Mouse (Mus musculus) CH12.LX (cell line): Measurements from ENCODE around the gene Atp13a2. TPM values are rescaled to one million over a fixed set of nuclear protein-coding genes. Genes with fewer than 3 reads are reported as not detected.

ENCODE experiments used
- DNase-seq: peaks from one replicate; pipeline ENCODE4 v3.0.0-alpha.2; 2013; ENCODE audit errors: extremely low read depth
- H3K27ac ChIP-seq: 2 replicates; pipeline ENCODE4 v1.5.1; 2012; ENCODE audit warnings: low read depth, mild to moderate bottlenecking, control low read depth, moderate library complexity; ENCODE audit not compliant: insufficient read depth
- H3K27me3 ChIP-seq: replicated peaks from 2 replicates; pipeline ENCODE3; 2012; ENCODE audit warnings: inconsistent platforms
- H3K36me3 ChIP-seq, 2 experiments: replicated peaks in 1 of 2; 2 replicates each; pipeline versions ENCODE3 to v1.6.1; 2012; ENCODE audit warnings: inconsistent platforms in 1 of 2, low read length in 1 of 2, mild to moderate bottlenecking in 1 of 2, mixed read lengths in 1 of 2, moderate library complexity in 1 of 2; ENCODE audit not compliant: control insufficient read depth in 1 of 2, insufficient read depth in 1 of 2
- H3K4me1 ChIP-seq, 2 experiments: 2 replicates each; pipeline ENCODE4 v1.6.1; 2012; ENCODE audit warnings: inconsistent platforms in 1 of 2, moderate library complexity in 1 of 2; ENCODE audit not compliant: insufficient read depth in 2 of 2, control insufficient read depth in 1 of 2
- H3K4me2 ChIP-seq: 2 replicates; pipeline ENCODE4 v1.6.1; 2012; ENCODE audit warnings: low read depth, mild to moderate bottlenecking, control low read depth; ENCODE audit not compliant: poor library complexity, insufficient read depth, severe bottlenecking
- H3K4me3 ChIP-seq, 3 experiments: fragments of 150-350 bp in 1 of 3; sonication (generic) in 1 of 3; replicated peaks in 1 of 3; 2 replicates each; pipeline versions ENCODE3 to v1.5.1; 2011 to 2012; ENCODE audit warnings: low read depth in 2 of 3, low read length in 2 of 3, mild to moderate bottlenecking in 2 of 3, moderate library complexity in 2 of 3, control low read depth in 1 of 3, improper control_type of control experiment in 1 of 3, inconsistent platforms in 1 of 3, mixed read lengths in 1 of 3; ENCODE audit not compliant: poor library complexity in 1 of 3
- H3K79me2 ChIP-seq: replicated peaks from 2 replicates; pipeline ENCODE4 v1.6.1; 2012; ENCODE audit warnings: mild to moderate bottlenecking, moderate library complexity; ENCODE audit not compliant: control insufficient read depth, poor library complexity, insufficient read depth, severe bottlenecking; ENCODE audit errors: extremely low read depth
- H3K9ac ChIP-seq: 2 replicates; pipeline ENCODE4 v1.6.1; 2012; ENCODE audit warnings: low read depth, mild to moderate bottlenecking, control low read depth, moderate library complexity; ENCODE audit not compliant: insufficient read depth
- H3K9me3 ChIP-seq: replicated peaks from 2 replicates; pipeline ENCODE3; 2012; ENCODE audit warnings: low read length, inconsistent platforms, mixed read lengths
- CHD1 ChIP-seq: IDR thresholded peaks from 2 replicates; pipeline ENCODE4 v1.6.1; 2012; ENCODE audit warnings: low read depth, low read length, improper control_type of control experiment, inconsistent platforms
- CHD2 ChIP-seq: IDR thresholded peaks from 2 replicates; pipeline ENCODE4 v1.6.1; 2011; ENCODE audit warnings: low read length, improper control_type of control experiment
- EP300 ChIP-seq: IDR thresholded peaks from 2 replicates; pipeline ENCODE4 v1.6.1; 2011; ENCODE audit warnings: low read length, improper control_type of control experiment
- HCFC1 ChIP-seq: IDR thresholded peaks from 2 replicates; pipeline ENCODE4 v1.6.1; 2012; ENCODE audit warnings: low read depth, mild to moderate bottlenecking, inconsistent platforms, low read length, improper control_type of control experiment
- IRF4 ChIP-seq: IDR thresholded peaks from 2 replicates; pipeline ENCODE4 v1.6.1; 2014; ENCODE audit warnings: low read depth, mild to moderate bottlenecking, inconsistent platforms, low read length, improper control_type of control experiment
- JUN ChIP-seq: IDR thresholded peaks from 2 replicates; pipeline ENCODE4 v1.6.1; 2011; ENCODE audit warnings: low read depth, mild to moderate bottlenecking, low read length, improper control_type of control experiment, moderate library complexity; ENCODE audit not compliant: insufficient read depth
- KAT2A ChIP-seq: IDR thresholded peaks from 2 replicates; pipeline ENCODE4 v1.6.1; 2012; ENCODE audit warnings: low read length, improper control_type of control experiment, inconsistent platforms; ENCODE audit not compliant: insufficient replicate concordance
- MAFK ChIP-seq: IDR thresholded peaks from 2 replicates; pipeline ENCODE4 v1.6.1; 2011; ENCODE audit warnings: low read length, improper control_type of control experiment; ENCODE audit not compliant: insufficient replicate concordance
- MAZ ChIP-seq: IDR thresholded peaks from 2 replicates; pipeline ENCODE4 v1.6.1; 2012; ENCODE audit warnings: low read depth, mild to moderate bottlenecking, inconsistent platforms, low read length, improper control_type of control experiment, moderate library complexity
- MEF2A ChIP-seq: IDR thresholded peaks from 2 replicates; pipeline ENCODE4 v1.6.1; 2014; ENCODE audit warnings: low read depth, mild to moderate bottlenecking, inconsistent platforms, low read length, improper control_type of control experiment, borderline replicate concordance
- MXI1 ChIP-seq: IDR thresholded peaks from 2 replicates; pipeline ENCODE4 v1.6.1; 2011; ENCODE audit warnings: mild to moderate bottlenecking, low read depth, low read length, improper control_type of control experiment
- MYC ChIP-seq: IDR thresholded peaks from 2 replicates; pipeline ENCODE4 v1.6.1; 2011; ENCODE audit warnings: low read depth, mild to moderate bottlenecking, improper control_type of control experiment, low read length
- PAX5 ChIP-seq: IDR thresholded peaks from 2 replicates; pipeline ENCODE4 v1.6.1; 2012; ENCODE audit warnings: low read length, inconsistent platforms, mixed read lengths
- POLR2AphosphoS2 ChIP-seq: IDR thresholded peaks from 2 replicates; pipeline ENCODE4 v1.6.1; 2011; ENCODE audit warnings: low read depth, low read length, improper control_type of control experiment
- SMC3 ChIP-seq: IDR thresholded peaks from 2 replicates; pipeline ENCODE4 v1.6.1; 2011; ENCODE audit warnings: low read depth, low read length, improper control_type of control experiment
- USF1 ChIP-seq: IDR thresholded peaks from 2 replicates; pipeline ENCODE4 v1.6.1; 2014; ENCODE audit warnings: low read depth, mild to moderate bottlenecking, inconsistent platforms, low read length, improper control_type of control experiment
- USF2 ChIP-seq: conservative IDR thresholded peaks from 2 replicates; pipeline ENCODE4 v1.6.1; 2011; ENCODE audit warnings: low read depth, low read length, improper control_type of control experiment
- ZKSCAN1 ChIP-seq: IDR thresholded peaks from 2 replicates; pipeline ENCODE4 v1.6.1; 2012; ENCODE audit warnings: low read depth, inconsistent platforms, low read length, improper control_type of control experiment, borderline replicate concordance
- ZMIZ1 ChIP-seq: IDR thresholded peaks from 2 replicates; pipeline ENCODE4 v1.6.1; 2012; ENCODE audit warnings: low read depth, mild to moderate bottlenecking, inconsistent platforms, low read length, improper control_type of control experiment
- ZNF384 ChIP-seq: IDR thresholded peaks from 2 replicates; pipeline ENCODE4 v1.6.1; 2012; ENCODE audit warnings: low read depth, low read length, improper control_type of control experiment, inconsistent platforms
- dilution Hi-C: fragments of 300-500 bp; cut with MboI; formaldehyde crosslinking; loops from 2 replicates; pipeline ENCODE4 v1.14.3; 2020; ENCODE audit warnings: low sequenced_read_pairs; ENCODE audit not compliant: extremely low pct_unique_long_range_greater_than_20kb, extremely low pct_ligation_motif_present
- in situ Hi-C: fragments of 300-500 bp; cut with MboI; formaldehyde crosslinking; loops from 3 replicates; pipeline ENCODE4 v1.14.3; 2019; ENCODE audit warnings: low sequenced_read_pairs, low pct_ligation_motif_present, low pct_unique_long_range_greater_than_20kb, mixed read lengths
- polyA plus RNA-seq: library from polyadenylated mRNA; unstranded; fragments of >175 nt; gene quantifications from 2 replicates; pipeline ENCODE4 v1.2.1, GENCODE M21; 2012; ENCODE audit warnings: low read depth; ENCODE audit not compliant: insufficient read length
- total RNA-seq, 2 experiments: library from RNA; depleted of rRNA; stranded (reverse); fragments of 300-350 nt in 1 of 2; fragments of >200 nt in 1 of 2; gene quantifications; 2 replicates each; pipeline ENCODE4 v1.2.3; 2012 to 2014

The Atp13a2 gene
- total and polyA plus RNA-seq, 3 experiments = 22.2 to 54.7 (median 48.5) TPM

GRCm38 (mm10) chr4:140971691-140972090 lies 15.0 kb upstream of the Atp13a2 start:
- TF ChIP-seq ZKSCAN1 (no peak), SMC3 (no peak), MEF2A (no peak), PAX5 (no peak), HCFC1 (no peak), MAZ (no peak), ZMIZ1 (no peak), IRF4 (no peak), CHD2 (no peak), POLR2AphosphoS2 (no peak), ZNF384 (no peak), EP300 (no peak), KAT2A (no peak), JUN (no peak), MAFK (no peak), MXI1 (no peak), USF2 (no peak), USF1 (no peak)
- Histone ChIP-seq H3K4me1 (peaks cover 0 to 7% of the 10 kb centered on the region in 2 experiments; a peak in 1 of 4 replicates), H3K27ac (no peak overlapping the region), H3K4me2 (no peak overlapping the region), H3K27me3 (no peaks in the 10 kb centered on the region), H3K36me3 (peaks cover 69 to 95% of the 10 kb centered on the region in 2 experiments), H3K4me3 (no peak overlapping the region), H3K9me3 (no peaks in the 10 kb centered on the region), H3K9ac (no peak overlapping the region), H3K79me2 (no peaks in the 10 kb centered on the region)
- no peak for DNase-seq
- dilution Hi-C loops (no loop called here), in situ Hi-C loops (loop anchor here (5.0 kb wide), 1 partner anchor 51 kb away; no protein-coding TSS in a partner anchor)

GRCm38 (mm10) chr4:140974408-140974807 lies 12.3 kb upstream of the Atp13a2 start:
- no peak for DNase-seq
- no peak overlapping the region for H3K27ac ChIP-seq
- no peak overlapping the region for H3K4me3 ChIP-seq
- no peaks in the 10 kb centered on the region for H3K9me3 ChIP-seq
- H3K4me1 ChIP-seq = peaks cover 0 to 7% of the 10 kb centered on the region in 2 experiments; a peak in 1 of 4 replicates
- dilution Hi-C loops = no loop called here
- in situ Hi-C loops = loop anchor here (5.0 kb wide), 1 partner anchor 48 kb away; no protein-coding TSS in a partner anchor
- no peaks in the 10 kb centered on the region for H3K79me2 ChIP-seq
- no peak overlapping the region for H3K9ac ChIP-seq
- no peaks in the 10 kb centered on the region for H3K27me3 ChIP-seq
- TF ChIP-seq USF1 (no peak), PAX5 (no peak), CHD1 (no peak), MYC (no peak), USF2 (no peak)
- TF ChIP-seq, all 38 proteins: peak for 0
- H3K36me3 ChIP-seq = peaks cover 84 to 97% of the 10 kb centered on the region in 2 experiments
- no peak overlapping the region for H3K4me2 ChIP-seq
